Mouse (Mus musculus) thymus, adult 2 months (tissue): Measurements from ENCODE around the gene Arhgap27. TPM values are rescaled to one million over a fixed set of nuclear protein-coding genes. Genes with fewer than 3 reads are reported as not detected.
"Not testable (repeated sequence)": the region's sequence is repeated elsewhere in the genome, so short reads cannot be mapped to it uniquely, and the experiment has no call there.

Experiments used
- DNase-seq: peaks from one replicate; pipeline ENCODE4 v3.0.0; 2021
- H3K27ac ChIP-seq: fragments of 200-500 bp; 2 replicates; pipeline ENCODE4 v1.5.1; 2012; ENCODE audit warnings: low read length, control low read depth; ENCODE audit not compliant: control insufficient read depth, insufficient read depth
- H3K27me3 ChIP-seq: fragments of 200-500 bp; 2 replicates; pipeline ENCODE4 v1.6.1; 2012; ENCODE audit warnings: mild to moderate bottlenecking, low read length, moderate library complexity, mixed read lengths; ENCODE audit not compliant: control insufficient read depth, insufficient read depth
- H3K36me3 ChIP-seq: fragments of 200-500 bp; 2 replicates; pipeline ENCODE4 v1.6.1; 2012; ENCODE audit warnings: mild to moderate bottlenecking, low read length, moderate library complexity; ENCODE audit not compliant: control insufficient read depth, insufficient read depth
- H3K4me1 ChIP-seq: fragments of 200-500 bp; replicated peaks from 2 replicates; pipeline ENCODE4 v1.6.1; 2012; ENCODE audit warnings: low read length; ENCODE audit not compliant: control insufficient read depth, insufficient read depth
- H3K4me3 ChIP-seq: fragments of 200-500 bp; 2 replicates; pipeline ENCODE4 v1.5.1; 2012; ENCODE audit warnings: mild to moderate bottlenecking, low read length, control low read depth, moderate library complexity; ENCODE audit not compliant: control insufficient read depth, insufficient read depth
- CTCF ChIP-seq: fragments of 200-500 bp; IDR thresholded peaks from 2 replicates; pipeline ENCODE4 v1.5.1; 2012; ENCODE audit warnings: mild to moderate bottlenecking, control low read depth, low read length, moderate library complexity, borderline replicate concordance; ENCODE audit not compliant: control insufficient read depth, poor library complexity, insufficient read depth; ENCODE audit errors: extremely low read depth
- POLR2A ChIP-seq: fragments of 200-500 bp; IDR thresholded peaks from 2 replicates; pipeline ENCODE4 v1.6.1; 2012; ENCODE audit warnings: mild to moderate bottlenecking, low read length, control low read depth, moderate library complexity; ENCODE audit not compliant: control insufficient read depth, poor library complexity, insufficient read depth; ENCODE audit errors: extremely low read depth
- WGBS: fragments of 180-500 bp; shearing (Covaris S2); methylation state at CpG from one replicate; pipeline ENCODE4 v1.1.7; 2018; 5-methylcytosine and 5-hydroxymethylcytosine counted together
- polyA plus RNA-seq: library from polyadenylated mRNA; depleted of rRNA; stranded (reverse); fragments of >200 nt; gene quantifications from 2 replicates; pipeline ENCODE4 v1.2.3, GENCODE M21; 2012; rRNA removed

Arhgap27 gene
- 124 and 125 TPM in 2 replicates for polyA plus RNA-seq

- H3K27ac ChIP-seq, result no peak within 1 kb of the TSS
- peak within 1 kb of the TSS; percentile 52 for H3K4me3 ChIP-seq
- peaks cover 37% of the 10 kb centered on the region for H3K4me1 ChIP-seq
- H3K27me3 ChIP-seq, result peaks cover 15% of the 10 kb centered on the region; the same call in 1 of the 2 replicates
- TF ChIP-seq POLR2A (no peak), CTCF (0 out of 2 replicates have a peak, but pooled peaks have one; percentile 9)
- peak; percentile 64 for DNase-seq
- H3K36me3 ChIP-seq, result no peaks in the 10 kb centered on the region
- WGBS, result 3% methylated on average over 35 of the region's 35 CpGs
Observed at GRCm38 (mm10) chr11:103363214-103364148, at the start of gene Arhgap27. Gene Arhgap27, minus strand, starts transcription at chr11:103363692.

DNA sequence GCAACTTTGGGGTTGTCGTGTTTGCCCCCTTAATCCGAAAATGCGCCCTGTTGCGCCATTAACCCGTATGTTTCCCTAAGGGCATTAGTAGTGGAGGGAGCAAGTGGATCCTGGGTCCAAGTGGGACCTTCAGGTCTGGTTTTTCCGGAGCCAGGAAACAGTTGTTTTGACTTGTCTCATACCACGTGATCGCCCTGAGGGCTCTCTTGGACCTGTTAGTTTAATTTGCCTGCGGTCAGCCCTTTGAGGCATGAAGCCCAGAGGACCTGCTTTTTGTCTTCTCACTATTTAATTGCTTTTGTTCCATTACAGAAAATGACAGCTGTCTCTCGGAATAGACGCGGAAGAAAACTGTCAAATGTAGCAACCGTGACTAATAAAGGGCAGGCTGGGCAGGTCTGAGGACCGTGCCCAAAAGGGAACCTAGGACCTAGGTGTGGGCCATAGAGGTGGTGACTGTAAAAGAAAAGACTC lies 49.5 kb upstream of the Arhgap27 start:
- Histone ChIP-seq H3K36me3 (no peaks in the 10 kb centered on the region), H3K4me3 (peak overlapping the region; percentile 39), H3K27ac (no peak overlapping the region; the same call in 1 of the 2 replicates), H3K4me1 (peaks cover 5% of the 10 kb centered on the region), H3K27me3 (no peaks in the 10 kb centered on the region)
- DNase-seq, result no peak
- 8% methylated on average over 14 of the region's 14 CpGs for WGBS
- TF ChIP-seq POLR2A, result no peak
- no peak for TF ChIP-seq CTCF

DNA sequence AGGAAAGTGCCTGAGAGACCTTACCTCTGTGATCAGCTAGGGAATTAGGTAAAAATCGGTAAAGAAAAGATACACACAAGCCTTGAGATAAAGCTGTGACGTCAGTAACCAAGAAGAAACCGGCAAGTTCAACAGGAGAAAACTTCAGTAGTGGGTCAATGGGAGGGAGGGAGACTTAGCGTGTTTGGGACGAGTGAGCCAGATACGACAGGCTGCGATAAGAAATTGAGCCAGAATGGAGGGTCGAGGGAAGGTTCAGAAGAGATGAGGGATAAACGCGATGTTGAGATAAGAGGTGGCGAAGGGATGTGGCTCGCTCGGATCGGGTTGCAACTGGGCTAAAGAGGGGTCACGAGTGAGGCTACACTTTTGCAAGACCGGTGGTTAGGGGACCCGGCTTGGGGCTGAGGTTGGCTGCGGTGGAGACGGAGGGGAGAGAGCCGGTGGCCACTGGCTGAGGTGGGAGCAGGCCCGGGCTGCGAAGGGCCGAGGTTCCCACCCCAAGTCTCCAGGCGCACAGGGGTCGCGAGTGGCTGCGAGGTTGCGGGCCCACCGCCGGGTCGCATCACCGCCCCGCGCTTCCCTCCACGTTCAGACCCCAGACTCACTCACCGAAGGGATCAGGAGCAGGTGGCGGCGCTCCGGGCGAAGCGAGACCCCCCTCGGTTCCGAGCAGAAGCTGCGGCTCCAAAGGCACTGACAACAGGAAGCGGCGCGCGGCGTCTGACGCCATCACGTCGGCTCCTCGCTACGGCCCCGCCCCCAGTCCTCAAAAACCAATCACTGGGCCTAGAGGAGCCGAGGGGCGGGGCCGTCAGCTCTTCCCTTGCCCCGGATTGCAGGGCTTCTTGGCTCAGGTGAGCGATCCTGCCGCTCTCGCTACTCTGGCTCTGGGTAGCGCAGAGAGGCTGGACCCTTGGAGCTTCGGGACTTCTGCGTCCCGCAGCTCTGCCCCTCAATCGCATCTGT lies 48.8 kb upstream of the Arhgap27 start, which contains the start of gene Plekhm1:
Plekhm1 (minus strand) TSS at position 707 of the 969 bp plus-strand sequence.
- Histone ChIP-seq H3K27ac (no peak within 1 kb of the TSS; the same call in 1 of the 2 replicates), H3K27me3 (no peaks in the 10 kb centered on the region), H3K4me1 (peaks cover 5% of the 10 kb centered on the region), H3K4me3 (peak within 1 kb of the TSS; percentile 67), H3K36me3 (no peaks in the 10 kb centered on the region)
- under 1% methylated on average over 67 of the region's 67 CpGs for WGBS
- DNase-seq, result peak; percentile 96
- peak; percentile 58; the same call in 1 of the 2 replicates for TF ChIP-seq POLR2A
- TF ChIP-seq CTCF, result no peak

- peaks cover 5% of the 10 kb centered on the region for H3K4me1 ChIP-seq
- H3K27me3 ChIP-seq, result no peaks in the 10 kb centered on the region
- TF ChIP-seq POLR2A (no peak), CTCF (no peak)
- no peak overlapping the region for H3K4me3 ChIP-seq
- DNase-seq, result no peak
- H3K27ac ChIP-seq, result no peak overlapping the region
- WGBS, result 93% methylated on average over 1 of the region's 1 CpGs
- no peaks in the 10 kb centered on the region for H3K36me3 ChIP-seq
Observed at GRCm38 (mm10) chr11:103411301-103411700, 47.8 kb upstream of the Arhgap27 start.

DNA sequence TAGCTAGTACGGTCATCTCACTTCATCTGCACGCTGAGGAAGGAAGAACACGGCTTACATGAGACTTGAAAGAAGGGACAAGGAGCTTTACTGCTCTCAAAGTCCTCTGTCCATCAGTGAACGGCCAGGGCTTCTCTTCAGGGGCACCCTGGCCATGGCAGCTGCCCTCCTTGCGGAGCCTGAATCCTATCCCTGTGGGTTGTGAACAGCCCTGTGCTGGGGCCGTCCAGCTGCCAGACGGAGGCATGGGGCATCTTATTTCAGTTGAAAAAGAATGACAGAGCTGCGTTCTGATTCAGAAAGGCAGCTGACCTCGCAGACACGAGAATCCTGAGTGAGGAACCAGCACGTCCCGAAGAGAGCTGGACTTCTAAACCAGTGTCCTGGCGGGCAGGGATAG lies 45.4 kb upstream of the Arhgap27 start:
- H3K27me3 ChIP-seq, result no peaks in the 10 kb centered on the region
- peaks cover 5% of the 10 kb centered on the region for H3K4me1 ChIP-seq
- TF ChIP-seq POLR2A (no peak), CTCF (no peak)
- no peak for DNase-seq
- H3K27ac ChIP-seq, result no peak overlapping the region
- WGBS, result 96% methylated on average over 13 of the region's 13 CpGs
- H3K36me3 ChIP-seq, result no peaks in the 10 kb centered on the region
- no peak overlapping the region for H3K4me3 ChIP-seq

DNA sequence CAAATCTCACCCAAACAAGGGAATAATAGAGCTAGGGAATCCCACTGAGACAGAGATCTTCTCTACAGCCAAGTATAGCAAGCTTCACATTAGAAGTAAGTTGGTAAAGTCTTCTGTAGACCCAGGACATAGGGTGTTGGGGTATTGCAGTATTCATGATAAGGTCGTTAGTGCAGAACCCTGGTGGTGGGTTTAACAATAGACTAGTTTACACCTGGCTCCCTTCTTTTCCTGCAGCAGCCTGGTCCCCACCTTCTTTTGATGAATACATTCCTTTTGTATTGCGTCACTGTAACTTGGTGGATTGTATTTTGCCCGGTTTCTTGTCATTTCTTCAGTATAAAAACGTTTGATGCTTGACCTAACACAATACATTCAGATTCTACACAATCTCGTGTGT lies 43.6 kb upstream of the Arhgap27 start:
- not testable (repeated sequence) for H3K4me3 ChIP-seq, H3K27me3 ChIP-seq, DNase-seq, H3K27ac ChIP-seq, H3K4me1 ChIP-seq, H3K36me3 ChIP-seq
- WGBS, result 87% methylated on average over 5 of the region's 5 CpGs
